In genomic region chrX:98347481-98347880, GRCm38 (mm10) we compare ENCODE assay signal across 18 mouse cellular contexts.
DNase-seq lines count a peak whose midpoint lies in the region; ATAC-seq lines count a peak whose summit lies in the region.
"Had no signal": no experiment of that assay in that cellular context is flagged by ENCODE, and none has a peak within 500 bp of the region (broad histone marks: within the 10 kb centered on the region; RNA-seq: fewer than 3 reads in every experiment).

No protein-coding gene starts in this region.

- no peak overlapping the region for H3K4me2 ChIP-seq in limb, embryonic 15.5 days
- H3K4me2 ChIP-seq: intestine, embryonic 15.5 days; midbrain, embryonic 15.5 days; neural tube, embryonic 12.5 days had no signal

- H3K4me3 ChIP-seq in heart, embryonic 10.5 days: no peak overlapping the region
- H3K4me3 ChIP-seq in limb, embryonic 15.5 days: no peak overlapping the region
- no peak overlapping the region for H3K4me3 ChIP-seq in limb, embryonic 10.5 days
- H3K4me3 ChIP-seq: embryonic facial prominence, embryonic 10.5 days; hindbrain, embryonic 10.5 days; intestine, embryonic 15.5 days; left cerebral cortex, adult 2 months; midbrain, embryonic 15.5 days; neural tube, embryonic 12.5 days had no signal

- peak; percentile 14 for DNase-seq in adrenal gland, adult 2 months
- DNase-seq in adrenal gland, adult 18-20 months (ENCODE audit: low spot score in 2 of 2): no peak
- DNase-seq in heart, adult 8-10 months (ENCODE audit: low spot score): peak; percentile 4
- no peak for DNase-seq in heart, embryonic 10.5 days (ENCODE audit: low spot score)
- no peak for DNase-seq in limb, embryonic 10.5 days (ENCODE audit: low spot score)
- DNase-seq in gonadal fat pad, adult 2 months (ENCODE audit: low read depth): peak; percentile 24
- no peak for DNase-seq in right cerebral cortex, adult 2 months (ENCODE audit: low spot score in 2 of 2)
- DNase-seq: liver had no signal

- no peak overlapping the region for H3K9ac ChIP-seq in limb, embryonic 15.5 days
- H3K9ac ChIP-seq: intestine, embryonic 15.5 days; midbrain, embryonic 15.5 days; neural tube, embryonic 12.5 days had no signal

- H3K4me1 ChIP-seq in heart, embryonic 10.5 days: no peaks in the 10 kb centered on the region
- no peaks in the 10 kb centered on the region for H3K4me1 ChIP-seq in limb, embryonic 15.5 days
- no peaks in the 10 kb centered on the region for H3K4me1 ChIP-seq in limb, embryonic 10.5 days
- H3K4me1 ChIP-seq: embryonic facial prominence, embryonic 10.5 days; hindbrain, embryonic 10.5 days; intestine, embryonic 15.5 days; midbrain, embryonic 15.5 days; neural tube, embryonic 12.5 days had no signal

- no peak overlapping the region for H3K27ac ChIP-seq in heart, embryonic 10.5 days
- H3K27ac ChIP-seq in limb, embryonic 15.5 days: peak overlapping the region; percentile 33; the same call in 1 of the 2 replicates
- H3K27ac ChIP-seq in limb, embryonic 10.5 days: no peak overlapping the region
- H3K27ac ChIP-seq: embryonic facial prominence, embryonic 10.5 days; hindbrain, embryonic 10.5 days; intestine, embryonic 15.5 days; left cerebral cortex, adult 2 months; macrophage; midbrain, embryonic 15.5 days; neural tube, embryonic 12.5 days had no signal

- no peak for ATAC-seq in limb, embryonic 15.5 days (ENCODE audit: insufficient number of reproducible peaks, low FRiP score, low TSS enrichment, low read depth)
- ATAC-seq: forebrain, embryonic 16.5 days; hindbrain, embryonic 16.5 days; intestine, embryonic 15.5 days; midbrain, embryonic 15.5 days had no signal

- H3K9me3 ChIP-seq in heart, embryonic 10.5 days: no peaks in the 10 kb centered on the region
- H3K9me3 ChIP-seq in limb, embryonic 15.5 days: no peaks in the 10 kb centered on the region
- no peaks in the 10 kb centered on the region for H3K9me3 ChIP-seq in limb, embryonic 10.5 days (replicated peaks)
- H3K9me3 ChIP-seq: embryonic facial prominence, embryonic 10.5 days; hindbrain, embryonic 10.5 days; intestine, embryonic 15.5 days; midbrain, embryonic 15.5 days; neural tube, embryonic 12.5 days had no signal

- no peaks in the 10 kb centered on the region for H3K36me3 ChIP-seq in heart, embryonic 10.5 days
- no peaks in the 10 kb centered on the region for H3K36me3 ChIP-seq in limb, embryonic 15.5 days
- no peaks in the 10 kb centered on the region for H3K36me3 ChIP-seq in limb, embryonic 10.5 days
- H3K36me3 ChIP-seq: embryonic facial prominence, embryonic 10.5 days; hindbrain, embryonic 10.5 days; intestine, embryonic 15.5 days; midbrain, embryonic 15.5 days; neural tube, embryonic 12.5 days had no signal

- 78% methylated on average over 1 of the region's 1 CpGs for WGBS in heart, embryonic 10.5 days
- WGBS in limb, embryonic 15.5 days: 43% methylated on average over 1 of the region's 1 CpGs
- 57% methylated on average over 1 of the region's 1 CpGs for WGBS in limb, embryonic 10.5 days

- no peaks in the 10 kb centered on the region for H3K27me3 ChIP-seq in heart, embryonic 10.5 days (ENCODE audit: insufficient read depth, poor library complexity, severe bottlenecking)
- H3K27me3 ChIP-seq in limb, embryonic 15.5 days: no peaks in the 10 kb centered on the region
- H3K27me3 ChIP-seq in limb, embryonic 10.5 days (ENCODE audit: low read depth, poor library complexity, severe bottlenecking): peaks cover 12% of the 10 kb centered on the region; the same call in 1 of the 2 replicates
- H3K27me3 ChIP-seq: intestine, embryonic 15.5 days; midbrain, embryonic 15.5 days; neural tube, embryonic 12.5 days had no signal

Comparison
In these comparisons a context has a peak if more than half of its experiments do, and no peak if none do; other contexts are left out.
1. DNase-seq: peak in adrenal gland, adult 2 months (single experiment), heart, adult 8-10 months (single experiment) and gonadal fat pad, adult 2 months (single experiment); none in adrenal gland, adult 18-20 months (0 of 2), heart, embryonic 10.5 days (single experiment), limb, embryonic 10.5 days (single experiment) and right cerebral cortex, adult 2 months (0 of 2).